Mouse (Mus musculus) midbrain, embryonic 14.5 days (tissue): ENCODE data around the gene Olfr530. TPM values are rescaled to one million over a fixed set of nuclear protein-coding genes. Genes with fewer than 3 reads are reported as not detected.

Experiments used
- polyA plus RNA-seq: library from polyadenylated mRNA; unstranded; fragments of >200 nt; fragmentation: Nextera tagmentation; extraction: Ambion mirVana; gene quantifications from 2 replicates; pipeline ENCODE4 v1.2.1, GENCODE M21; 2014

Gene Olfr530
- polyA plus RNA-seq, 1 experiment from 2014 or later: not detected

Other genes starting within 250 kb of the Olfr530 start
- gene Mtg1, start 238.8 kb downstream of the Olfr530 start, polyA plus RNA-seq: 30.0 and 34.7 TPM in 2 replicates
- 14.4 and 15.1 TPM in 2 replicates for gene Sprn, start 221.5 kb downstream of the Olfr530 start, polyA plus RNA-seq
- not detected in 2 replicates for gene Olfr522, start 211.6 kb downstream of the Olfr530 start, polyA plus RNA-seq
- gene Olfr523, start 203.1 kb downstream of the Olfr530 start, polyA plus RNA-seq: not detected in 2 replicates
- not detected in 2 replicates for gene Olfr524, start 170.4 kb downstream of the Olfr530 start, polyA plus RNA-seq
- not detected in 2 replicates for gene Cd163l1, start 158.1 kb downstream of the Olfr530 start, polyA plus RNA-seq
- not detected in 2 replicates for gene 5830411N06Rik, start 129.0 kb downstream of the Olfr530 start, polyA plus RNA-seq
- gene Olfr525, start 55.5 kb downstream of the Olfr530 start, polyA plus RNA-seq: not detected in 2 replicates
- gene Olfr527, start 42.3 kb downstream of the Olfr530 start, polyA plus RNA-seq: not detected in 2 replicates
- gene Olfr60, start 14.7 kb downstream of the Olfr530 start, polyA plus RNA-seq: not detected in 2 replicates
- gene Olfr531, start 26.6 kb upstream of the Olfr530 start, polyA plus RNA-seq: not detected in 2 replicates
- gene Olfr532, start 45.3 kb upstream of the Olfr530 start, polyA plus RNA-seq: not detected in 2 replicates
- gene Olfr533, start 87.0 kb upstream of the Olfr530 start, polyA plus RNA-seq: not detected in 2 replicates
- not detected in 2 replicates for gene Olfr535, start 107.9 kb upstream of the Olfr530 start, polyA plus RNA-seq
- gene Olfr536, start 131.1 kb upstream of the Olfr530 start, polyA plus RNA-seq: not detected in 2 replicates
- not detected in 2 replicates for gene Olfr538, start 191.6 kb upstream of the Olfr530 start, polyA plus RNA-seq
- gene Olfr46, start 224.9 kb upstream of the Olfr530 start, polyA plus RNA-seq: 0.04 TPM in 1 of 2 replicates, not detected in the other